Mouse (Mus musculus): ENCODE measurements around the gene Zfp46. TPM values are rescaled to one million over a fixed set of nuclear protein-coding genes. Genes with fewer than 3 reads are reported as not detected.

Zfp46 gene
- polyA plus RNA-seq, 1 experiment, result 1.9 TPM

GRCm38 (mm10) chr4:136260491-136261180 is 23.8 kb upstream of the Zfp46 start:
- H3K9me3 ChIP-seq, result peaks cover 13% of the 10 kb centered on the region
- TF ChIP-seq GATA1 (IDR thresholded peaks at IDR 0.05; ENCODE audit: borderline replicate concordance, low read length), result no peak
- no peak for TF ChIP-seq FLI1 (IDR thresholded peaks at IDR 0.05; ENCODE audit: low read length)
- peaks cover 80% of the 10 kb centered on the region for H3K27me3 ChIP-seq (replicated peaks)
- no peak overlapping the region for H3K4me3 ChIP-seq (replicated peaks)
- peaks cover 6% of the 10 kb centered on the region; the same call in 1 of the 2 replicates for H3K4me1 ChIP-seq
- H3K36me3 ChIP-seq (replicated peaks; ENCODE audit: low read length), result no peaks in the 10 kb centered on the region

GRCm38 (mm10) chr4:136261912-136262311 is 22.6 kb upstream of the Zfp46 start:
- peaks cover 14% of the 10 kb centered on the region for H3K4me1 ChIP-seq
- peaks cover 13% of the 10 kb centered on the region for H3K9me3 ChIP-seq
- H3K27me3 ChIP-seq (replicated peaks), result peaks cover 77% of the 10 kb centered on the region
- no peak overlapping the region for H3K4me3 ChIP-seq (replicated peaks)
- TF ChIP-seq FLI1 (IDR thresholded peaks at IDR 0.05; ENCODE audit: low read length), result no peak
- TF ChIP-seq GATA1 (IDR thresholded peaks at IDR 0.05; ENCODE audit: borderline replicate concordance, low read length), result no peak
- no peaks in the 10 kb centered on the region for H3K36me3 ChIP-seq (replicated peaks; ENCODE audit: low read length)

GRCm38 (mm10) chr4:136263555-136263954 is 20.9 kb upstream of the Zfp46 start:
- no peak for TF ChIP-seq FLI1 (IDR thresholded peaks at IDR 0.05; ENCODE audit: low read length)
- no peak for TF ChIP-seq GATA1 (IDR thresholded peaks at IDR 0.05; ENCODE audit: borderline replicate concordance, low read length)
- Histone ChIP-seq H3K9me3 (peaks cover 13% of the 10 kb centered on the region), H3K27me3 (replicated peaks) (peaks cover 77% of the 10 kb centered on the region), H3K4me3 (replicated peaks) (no peak overlapping the region), H3K36me3 (replicated peaks; ENCODE audit: low read length) (no peaks in the 10 kb centered on the region), H3K4me1 (peaks cover 23% of the 10 kb centered on the region)

- Histone ChIP-seq H3K9me3 (0 out of 2 replicates have a peak, but pooled peaks cover under 1% of the 10 kb centered on the region), H3K4me3 (replicated peaks) (peak overlapping the region; percentile 68), H3K36me3 (replicated peaks; ENCODE audit: low read length) (no peaks in the 10 kb centered on the region), H3K27me3 (replicated peaks) (peaks cover 76% of the 10 kb centered on the region), H3K4me1 (peaks cover 29% of the 10 kb centered on the region)
- TF ChIP-seq FLI1 (IDR thresholded peaks at IDR 0.05; ENCODE audit: low read length) (no peak), GATA1 (IDR thresholded peaks at IDR 0.05; ENCODE audit: borderline replicate concordance, low read length) (no peak)
Measured at GRCm38 (mm10) chr4:136266716-136267343, 17.7 kb upstream of the Zfp46 start.

- Histone ChIP-seq H3K36me3 (replicated peaks; ENCODE audit: low read length) (no peaks in the 10 kb centered on the region), H3K27me3 (replicated peaks) (peaks cover 79% of the 10 kb centered on the region), H3K4me1 (peaks cover 29% of the 10 kb centered on the region), H3K9me3 (peaks cover 15% of the 10 kb centered on the region), H3K4me3 (replicated peaks) (no peak overlapping the region)
- no peak for TF ChIP-seq GATA1 (IDR thresholded peaks at IDR 0.05; ENCODE audit: borderline replicate concordance, low read length)
- TF ChIP-seq FLI1 (IDR thresholded peaks at IDR 0.05; ENCODE audit: low read length), result no peak
Measured at GRCm38 (mm10) chr4:136268912-136269311, 15.6 kb upstream of the Zfp46 start.

GRCm38 (mm10) chr4:136270648-136271047 is 13.8 kb upstream of the Zfp46 start:
- peaks cover 15% of the 10 kb centered on the region for H3K9me3 ChIP-seq
- H3K4me3 ChIP-seq (replicated peaks), result no peak overlapping the region
- H3K27me3 ChIP-seq (replicated peaks), result peaks cover 81% of the 10 kb centered on the region
- TF ChIP-seq FLI1 (IDR thresholded peaks at IDR 0.05; ENCODE audit: low read length), result no peak
- TF ChIP-seq GATA1 (IDR thresholded peaks at IDR 0.05; ENCODE audit: borderline replicate concordance, low read length), result no peak
- H3K4me1 ChIP-seq, result peaks cover 29% of the 10 kb centered on the region
- no peaks in the 10 kb centered on the region for H3K36me3 ChIP-seq (replicated peaks; ENCODE audit: low read length)

- TF ChIP-seq FLI1 (IDR thresholded peaks at IDR 0.05; ENCODE audit: low read length) (no peak), GATA1 (IDR thresholded peaks at IDR 0.05; ENCODE audit: borderline replicate concordance, low read length) (no peak)
- H3K4me3 ChIP-seq (replicated peaks), result peak overlapping the region; percentile 10
- no peaks in the 10 kb centered on the region for H3K36me3 ChIP-seq (replicated peaks; ENCODE audit: low read length)
- H3K27me3 ChIP-seq (replicated peaks), result peaks cover 26% of the 10 kb centered on the region
- H3K9me3 ChIP-seq, result no peaks in the 10 kb centered on the region
- H3K4me1 ChIP-seq, result peaks cover 50% of the 10 kb centered on the region
Measured at GRCm38 (mm10) chr4:136281097-136281496, 3.4 kb upstream of the Zfp46 start.

- no peaks in the 10 kb centered on the region for H3K36me3 ChIP-seq (replicated peaks; ENCODE audit: low read length)
- TF ChIP-seq FLI1 (IDR thresholded peaks at IDR 0.05; ENCODE audit: low read length) (no peak), GATA1 (IDR thresholded peaks at IDR 0.05; ENCODE audit: borderline replicate concordance, low read length) (no peak)
- H3K9me3 ChIP-seq, result no peaks in the 10 kb centered on the region
- peaks cover 21% of the 10 kb centered on the region for H3K27me3 ChIP-seq (replicated peaks)
- H3K4me3 ChIP-seq (replicated peaks), result peak overlapping the region; percentile 23
- H3K4me1 ChIP-seq, result peaks cover 53% of the 10 kb centered on the region
Measured at GRCm38 (mm10) chr4:136281611-136282010, 2.9 kb upstream of the Zfp46 start.

- H3K27me3 ChIP-seq (replicated peaks), result peaks cover 11% of the 10 kb centered on the region
- H3K4me3 ChIP-seq (replicated peaks), result no peak overlapping the region
- TF ChIP-seq GATA1 (IDR thresholded peaks at IDR 0.05; ENCODE audit: borderline replicate concordance, low read length) (no peak), FLI1 (IDR thresholded peaks at IDR 0.05; ENCODE audit: low read length) (no peak)
- H3K9me3 ChIP-seq, result no peaks in the 10 kb centered on the region
- H3K4me1 ChIP-seq, result peaks cover 64% of the 10 kb centered on the region
- H3K36me3 ChIP-seq (replicated peaks; ENCODE audit: low read length), result peaks cover 10% of the 10 kb centered on the region
Measured at GRCm38 (mm10) chr4:136282621-136283480, 1.6 kb upstream of the Zfp46 start.
